Mouse (Mus musculus): ENCODE measurements around the gene Abracl.

DNA sequence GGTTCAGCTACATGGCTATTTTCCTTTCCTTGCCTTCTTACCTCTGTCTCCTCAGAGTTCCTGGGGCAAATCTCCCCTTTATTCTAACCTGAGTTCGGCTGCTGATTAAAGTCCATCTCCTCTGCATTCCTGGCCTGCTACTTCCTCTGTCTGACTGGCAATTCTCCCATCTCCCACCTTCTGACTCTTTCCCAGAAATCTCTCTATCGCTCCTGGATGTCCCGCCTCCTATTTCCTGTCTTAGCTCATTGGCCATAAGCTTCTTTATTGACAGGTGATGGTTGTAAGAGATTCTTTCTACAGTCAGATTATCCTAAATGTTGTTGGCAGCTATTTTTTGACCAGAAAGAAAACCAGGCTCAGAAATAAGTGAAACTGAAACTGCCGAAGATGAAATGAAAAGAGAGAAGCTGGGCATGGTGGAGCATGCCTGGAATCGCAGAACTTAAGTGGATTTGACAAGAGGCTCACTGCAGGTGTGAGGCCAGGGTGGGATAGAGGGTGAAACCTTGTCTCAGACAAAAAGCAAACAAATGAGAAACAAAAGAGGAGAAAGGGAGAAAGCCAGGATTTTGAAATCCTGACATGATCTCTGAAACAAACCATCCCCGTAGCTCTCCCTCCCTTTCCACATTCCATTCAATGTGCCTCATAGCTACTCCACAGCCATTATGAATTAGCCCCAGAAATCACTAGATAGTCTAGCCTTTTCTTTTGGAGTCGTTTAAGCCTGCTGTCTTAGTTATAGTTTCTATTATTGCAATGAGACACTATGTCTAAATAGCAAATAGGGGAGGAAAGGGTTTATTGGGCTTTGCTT is 17.7 kb downstream of the Abracl start:
- no peak for TF ChIP-seq GATA2 (IDR thresholded peaks at IDR 0.05; ENCODE audit: borderline replicate concordance, low read depth, low read length)
- no peak for TF ChIP-seq CTCF (IDR thresholded peaks at IDR 0.05; ENCODE audit: low read depth, low read length)

Measured in G1E (cell line).